Mouse (Mus musculus): ENCODE data around the gene Fermt2. TPM values are rescaled to one million over a fixed set of nuclear protein-coding genes. Genes with fewer than 3 reads are reported as not detected.

Fermt2 gene
- total RNA-seq, 4 experiments from 2014 or later: 94.1 to 107 (median 101) TPM

DNA sequence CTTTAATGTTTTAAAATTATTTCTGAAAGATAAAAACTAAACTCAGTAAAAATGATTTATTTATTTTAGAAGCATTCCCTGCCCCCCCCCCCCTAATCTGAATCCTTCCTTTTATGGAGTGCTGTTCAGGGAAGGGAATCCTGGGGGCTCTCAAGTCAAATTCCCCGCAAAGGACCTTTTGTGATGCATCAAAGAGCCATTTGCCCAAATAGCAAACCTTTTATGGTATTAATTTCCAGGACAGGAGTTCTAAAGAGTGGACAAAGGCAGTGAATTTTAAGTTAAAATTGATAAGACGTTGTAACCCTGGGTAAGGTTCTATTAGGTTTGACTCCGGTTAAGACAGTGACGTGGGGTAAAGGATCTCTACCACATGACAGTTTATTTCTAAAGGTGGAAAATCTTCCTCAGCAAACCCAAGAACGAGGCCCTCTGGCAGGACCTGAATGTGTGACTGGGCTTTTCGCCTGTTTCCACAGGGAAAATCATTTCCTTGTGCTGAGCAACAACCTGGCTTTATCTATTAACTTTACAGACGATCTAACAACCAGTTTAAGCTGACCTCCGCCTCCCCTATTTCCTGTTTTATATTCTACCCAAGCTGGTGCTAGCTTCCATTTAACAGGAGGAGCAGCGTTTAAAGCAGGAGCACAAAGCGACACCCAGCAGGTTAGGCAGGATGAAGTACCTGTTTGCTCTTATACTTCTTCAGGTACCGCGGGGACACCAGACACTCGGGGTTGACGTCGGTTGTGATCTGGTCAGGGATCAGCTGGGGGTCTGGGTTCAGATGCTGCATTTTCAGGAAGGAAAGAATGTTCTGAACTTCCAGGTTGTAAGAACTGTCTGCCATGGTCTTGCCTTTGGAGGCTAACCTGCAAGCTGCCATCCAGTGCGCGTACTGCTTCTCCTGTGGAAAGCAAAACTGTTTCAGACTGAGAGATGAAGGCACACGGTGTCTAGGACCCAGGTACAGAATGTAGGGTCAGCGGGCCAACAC, 65.6 kb downstream of the Fermt2 start:
- no peak for DNase-seq (ENCODE audit: low spot score in 2 of 2)

DNA sequence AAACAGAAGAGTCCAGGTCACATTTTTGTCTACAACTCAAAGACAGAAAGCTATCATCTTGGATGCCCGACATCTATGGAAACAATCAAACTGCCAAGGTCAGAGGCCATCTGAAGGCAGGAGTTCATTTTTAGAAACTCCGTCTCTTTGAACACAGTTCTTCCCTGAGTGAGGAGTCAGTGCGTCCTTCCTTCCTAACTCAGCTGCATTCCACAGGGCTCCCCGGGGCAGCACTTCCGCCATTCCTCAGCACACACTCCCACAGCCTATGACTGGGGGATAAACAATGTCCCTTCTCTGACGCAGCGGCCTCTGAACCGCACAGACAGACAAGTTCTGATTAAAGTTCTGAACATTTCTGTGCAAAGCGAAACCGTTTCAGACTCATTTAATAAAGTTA, 66.3 kb downstream of the Fermt2 start:
- DNase-seq (ENCODE audit: low spot score in 2 of 2): no peak

DNA sequence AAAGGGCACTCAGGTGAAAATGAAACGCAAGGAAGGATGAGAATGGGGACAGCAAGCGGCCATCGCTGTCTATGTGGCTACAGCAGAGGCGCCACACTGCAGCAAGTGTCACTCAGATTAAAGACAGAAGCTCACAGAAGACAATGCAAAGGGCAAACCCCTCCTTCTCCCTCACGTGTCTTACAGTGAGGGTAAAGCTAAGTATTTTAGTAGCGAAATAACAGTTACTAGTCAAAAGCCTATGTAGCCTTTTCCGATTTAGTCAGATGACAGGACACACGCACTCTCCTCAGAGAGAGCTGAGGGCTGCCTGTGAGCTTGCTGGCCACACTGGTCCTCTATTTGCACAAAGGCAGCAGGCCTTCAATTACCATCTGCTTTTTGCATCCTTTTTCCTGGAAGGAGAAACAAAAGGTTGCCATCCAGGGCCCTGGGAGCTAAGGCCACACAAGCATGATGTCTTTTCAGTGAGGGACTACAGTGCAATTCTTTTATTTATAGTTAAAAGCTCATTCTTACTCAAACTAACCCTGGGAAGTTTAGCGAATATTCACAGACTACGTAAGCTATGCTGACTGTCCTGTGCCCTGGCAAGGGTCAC, 66.9 kb downstream of the Fermt2 start:
- DNase-seq (ENCODE audit: low spot score in 2 of 2): no peak

DNA sequence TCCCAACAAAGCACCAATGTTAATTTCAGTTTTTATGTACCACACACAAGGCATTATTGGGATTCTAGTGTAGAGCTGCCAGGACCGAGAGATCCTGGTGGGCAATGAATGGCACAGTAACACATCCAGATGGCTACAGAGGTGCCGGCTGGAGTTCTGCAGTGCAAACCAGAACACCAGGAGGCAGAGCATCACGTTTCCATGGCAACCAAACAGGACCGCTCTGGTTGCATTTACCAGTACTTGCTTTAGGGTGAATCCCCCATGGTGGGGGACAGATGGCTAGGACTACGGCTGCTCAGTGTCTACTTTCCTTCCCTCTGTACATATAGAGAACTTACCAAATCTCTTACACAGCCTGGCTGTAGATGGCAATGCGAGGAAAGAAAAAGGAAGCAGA, 67.5 kb downstream of the Fermt2 start:
- DNase-seq (ENCODE audit: low spot score in 2 of 2): peak; percentile 52 to 56

DNA sequence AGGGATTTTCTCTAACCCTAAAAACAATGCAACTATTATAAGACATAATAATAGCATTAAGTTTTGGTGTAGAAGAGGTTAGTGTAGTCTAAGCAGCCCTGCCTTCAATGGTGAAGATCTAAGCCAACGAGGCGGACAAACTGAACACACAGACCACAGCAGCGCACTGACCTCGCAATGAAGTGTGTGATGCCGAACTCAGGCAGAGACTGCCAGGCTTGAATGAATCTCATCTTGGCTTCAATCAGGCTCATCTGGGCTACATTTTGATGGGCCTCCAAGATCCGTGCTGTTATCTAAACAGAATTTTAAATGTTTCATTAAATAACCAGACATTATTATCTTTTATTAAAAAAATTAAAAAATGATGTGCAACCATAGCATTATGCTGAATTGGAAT, 68.0 kb downstream of the Fermt2 start:
- no peak for DNase-seq (ENCODE audit: low spot score in 2 of 2)

DNA sequence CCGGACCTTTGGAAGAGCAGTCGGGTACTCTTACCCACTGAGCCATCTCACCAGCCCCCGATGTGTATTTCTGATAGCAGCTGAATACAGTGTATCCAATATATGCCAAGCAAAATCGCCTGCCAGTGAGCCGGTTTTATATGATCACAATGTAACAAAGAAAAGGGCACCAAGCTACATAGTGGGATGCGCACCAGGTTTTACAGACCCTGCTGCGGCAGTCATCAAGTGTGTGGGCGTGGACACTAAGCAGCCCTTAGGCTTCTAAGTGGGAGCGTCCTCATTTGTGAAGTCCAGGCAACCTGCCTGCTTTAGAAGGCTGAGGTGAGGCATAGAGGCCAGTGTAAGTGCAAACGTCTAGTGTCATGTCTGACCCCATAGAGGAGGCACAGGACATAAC, 69.4 kb downstream of the Fermt2 start:
- no peak for DNase-seq (ENCODE audit: low spot score in 2 of 2)

DNA sequence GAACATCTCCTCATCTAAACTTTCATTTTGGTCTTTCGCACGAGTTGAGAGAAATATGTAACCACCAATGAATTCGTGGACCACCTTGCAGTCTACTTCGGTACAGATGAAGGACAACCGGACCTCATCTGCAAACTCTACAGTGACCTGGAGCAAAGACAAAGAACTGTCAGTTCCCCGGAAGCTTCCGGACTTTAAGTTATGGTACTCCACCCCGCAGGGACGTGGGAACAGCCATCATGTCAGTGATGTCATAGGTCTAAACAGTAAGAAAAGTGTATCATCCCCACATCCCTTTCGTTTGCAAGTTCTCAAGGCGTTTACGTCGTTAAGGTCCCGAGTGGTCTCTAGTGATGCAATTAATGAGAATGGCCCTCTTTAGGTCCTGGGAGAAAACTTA, 70.0 kb downstream of the Fermt2 start:
- DNase-seq (ENCODE audit: low spot score in 2 of 2): no peak

DNA sequence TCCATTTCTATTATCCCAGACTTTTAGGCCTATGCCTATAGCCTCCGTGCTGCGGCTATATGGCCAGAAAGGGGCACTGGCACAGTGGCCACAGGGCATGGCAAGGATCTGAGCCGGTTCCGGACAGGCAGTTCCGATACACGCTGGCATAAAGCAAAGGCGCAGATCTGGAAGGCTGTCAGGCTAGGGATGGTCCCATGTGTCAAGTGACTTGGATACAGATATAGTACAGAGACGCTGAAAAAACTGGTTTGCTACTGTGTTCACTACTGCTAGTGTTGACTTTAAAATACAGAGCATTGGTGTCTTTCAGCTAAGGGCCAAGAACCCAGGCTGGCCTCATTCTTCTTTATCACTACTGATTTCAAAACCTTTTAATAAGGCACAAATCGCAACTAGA, 72.9 kb downstream of the Fermt2 start:
- DNase-seq (ENCODE audit: low spot score in 2 of 2): no peak

DNA sequence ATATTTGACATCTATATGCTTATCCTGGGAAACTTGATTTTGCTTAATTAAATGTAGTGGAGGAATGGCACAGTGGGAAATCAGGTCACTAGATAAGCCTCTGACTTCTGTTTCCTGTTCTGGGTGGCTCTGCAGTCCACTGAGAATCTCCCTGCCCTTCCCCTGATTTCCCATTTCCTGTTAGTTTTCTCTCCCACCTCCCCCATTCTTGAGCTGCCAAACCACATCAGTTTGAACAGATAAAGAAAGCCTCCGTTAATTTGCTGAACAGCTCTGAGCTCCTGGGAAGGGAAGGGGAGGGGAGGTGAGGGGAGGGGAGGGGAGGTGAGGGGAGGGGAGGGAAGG, 73.4 kb downstream of the Fermt2 start:
- DNase-seq (ENCODE audit: low spot score in 2 of 2): no peak

DNA sequence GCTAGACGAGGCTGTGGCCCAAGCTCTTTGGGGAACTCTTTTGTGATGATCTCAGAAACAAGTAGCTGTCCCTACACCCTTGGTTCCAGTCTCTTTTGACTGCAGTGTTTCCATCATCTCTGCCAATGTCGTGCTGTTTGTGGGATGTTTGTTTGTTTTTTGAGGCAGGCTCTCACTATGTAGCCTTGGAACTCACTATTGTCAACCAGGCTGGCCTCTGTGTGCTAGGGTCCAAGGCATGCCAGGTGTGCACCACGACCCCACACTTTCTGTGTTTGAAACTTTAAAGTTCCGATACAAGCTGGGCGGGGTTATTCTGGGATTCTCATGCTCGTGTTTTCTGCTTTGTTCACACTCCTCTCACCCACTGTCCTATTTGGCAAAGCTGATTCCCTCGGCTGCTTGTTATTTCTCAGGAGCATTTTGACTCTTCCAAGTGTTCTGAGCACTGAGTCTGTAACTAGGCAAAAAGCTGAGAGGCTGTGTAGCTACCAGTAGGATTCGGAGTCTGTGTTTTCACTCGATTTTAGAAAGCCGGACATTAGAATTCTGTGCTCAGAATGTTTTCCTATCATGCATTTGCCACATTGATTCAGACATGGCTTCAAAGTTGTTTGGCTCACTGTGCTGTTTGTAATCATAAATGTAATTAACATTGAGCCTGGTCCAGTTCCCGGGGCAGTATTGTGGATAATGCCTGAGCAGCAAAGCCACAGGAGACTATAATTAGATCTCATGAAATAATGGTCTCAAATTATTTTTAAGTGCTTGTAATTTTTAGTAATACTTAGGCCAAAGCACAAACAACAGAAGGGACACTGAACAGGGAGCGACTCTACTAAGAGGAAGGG, 74.0 kb downstream of the Fermt2 start:
- no peak for DNase-seq (ENCODE audit: low spot score in 2 of 2)

DNA sequence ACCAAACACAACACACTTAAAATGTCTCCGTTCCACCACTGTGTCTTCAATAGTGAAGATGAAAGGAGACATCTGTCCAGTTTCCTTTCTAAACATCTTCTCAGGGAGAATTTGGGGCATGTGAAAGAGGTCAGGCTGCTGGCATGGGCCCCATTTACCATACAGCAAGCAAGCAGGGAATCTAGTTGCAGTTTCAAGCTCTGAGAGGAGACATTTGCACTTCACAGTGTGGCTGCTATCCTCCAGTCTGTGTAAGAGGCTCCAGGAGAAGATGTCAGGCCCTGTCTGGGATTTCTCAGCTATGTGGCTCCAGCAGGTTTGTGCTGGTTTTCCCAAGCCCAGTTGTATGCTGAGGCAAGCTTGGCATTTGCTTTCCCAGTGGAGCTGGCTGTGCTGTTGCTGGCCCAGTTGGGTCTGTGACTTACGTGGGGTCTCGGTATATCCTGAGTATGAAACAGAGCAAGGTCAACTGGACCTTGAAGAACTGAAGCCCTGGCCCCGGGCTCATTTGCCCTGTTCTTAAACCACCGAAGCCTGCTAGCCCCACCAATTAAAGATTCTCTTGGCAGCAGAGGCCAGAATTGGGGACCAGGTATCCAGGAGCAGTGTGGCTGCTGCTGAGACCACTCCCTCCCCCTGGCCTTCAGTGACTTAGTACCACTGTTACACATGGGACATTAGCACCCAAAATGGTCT, 76.2 kb downstream of the Fermt2 start:
- no peak for DNase-seq (ENCODE audit: low spot score in 2 of 2)

DNA sequence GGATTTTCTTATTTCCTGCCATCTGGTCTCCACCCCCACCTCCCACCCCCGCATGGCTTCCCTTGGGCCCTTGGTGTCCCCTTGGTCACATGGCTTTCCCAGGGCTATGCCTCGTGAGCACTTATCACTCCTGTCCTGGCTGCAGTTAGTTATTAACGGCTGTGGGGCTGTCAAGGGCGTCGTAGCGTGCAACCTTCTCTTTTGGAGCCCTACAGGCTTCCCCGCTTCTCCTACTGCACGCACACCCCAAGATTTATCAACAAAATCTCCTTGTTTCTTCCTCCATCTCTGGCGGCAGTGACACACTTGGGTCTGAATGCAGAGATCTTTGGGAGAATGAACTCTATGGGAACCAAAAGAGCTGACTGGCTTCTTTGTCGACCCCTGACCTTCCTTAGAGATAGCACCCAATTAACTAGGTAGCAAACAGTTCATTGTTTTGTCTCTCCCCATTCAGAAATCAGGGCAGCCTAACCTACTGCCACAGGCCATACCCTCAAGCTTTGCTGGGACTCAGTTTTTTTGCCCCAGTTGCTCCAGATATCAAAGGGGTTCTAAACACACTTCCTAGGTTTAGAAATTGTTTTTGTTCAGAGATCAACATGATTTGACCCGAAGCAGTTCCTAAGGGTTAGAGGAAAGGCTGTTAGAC, 76.9 kb downstream of the Fermt2 start:
- no peak for DNase-seq (ENCODE audit: low spot score in 2 of 2)

DNA sequence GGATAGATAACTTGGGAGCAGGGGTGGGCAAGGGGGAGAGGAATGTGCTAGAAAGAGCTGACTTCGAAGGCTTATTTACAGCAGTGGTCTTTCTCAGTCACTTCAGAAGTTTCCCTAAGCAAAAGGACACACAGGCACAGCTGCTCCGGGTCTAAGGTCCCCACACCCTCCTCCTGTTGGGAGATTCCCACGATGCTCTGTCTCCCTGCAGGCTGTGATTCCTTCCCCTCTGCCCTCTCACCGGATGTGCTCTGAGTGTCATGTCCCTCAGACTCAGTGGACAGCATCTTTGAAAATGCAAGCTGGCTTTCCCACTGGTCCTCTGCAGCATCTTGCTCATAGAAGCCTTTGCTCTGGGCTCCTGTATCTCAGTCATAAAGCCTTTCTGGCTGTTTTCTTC, 77.8 kb downstream of the Fermt2 start:
- DNase-seq (ENCODE audit: low spot score in 2 of 2): no peak

DNA sequence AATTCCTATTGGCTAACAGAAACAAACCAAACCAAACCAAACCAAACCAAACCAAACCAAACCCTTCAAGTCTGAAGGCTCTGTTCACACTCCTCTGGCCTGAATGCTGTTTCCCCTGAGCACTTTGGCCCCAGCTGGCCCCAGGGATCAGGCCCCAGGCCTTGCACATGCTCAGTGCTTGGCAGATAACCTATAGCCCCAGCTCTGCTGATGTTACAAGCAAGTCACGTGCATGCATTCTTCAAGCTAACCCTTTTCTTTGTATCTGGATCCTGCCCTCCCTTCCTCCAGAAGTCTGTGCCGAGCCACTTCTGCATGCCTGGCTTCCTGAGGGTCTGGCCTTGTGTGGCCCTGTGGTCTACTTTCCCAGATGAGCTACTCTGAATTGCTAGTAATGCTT, 78.8 kb downstream of the Fermt2 start:
- no peak for DNase-seq (ENCODE audit: low spot score in 2 of 2)

DNA sequence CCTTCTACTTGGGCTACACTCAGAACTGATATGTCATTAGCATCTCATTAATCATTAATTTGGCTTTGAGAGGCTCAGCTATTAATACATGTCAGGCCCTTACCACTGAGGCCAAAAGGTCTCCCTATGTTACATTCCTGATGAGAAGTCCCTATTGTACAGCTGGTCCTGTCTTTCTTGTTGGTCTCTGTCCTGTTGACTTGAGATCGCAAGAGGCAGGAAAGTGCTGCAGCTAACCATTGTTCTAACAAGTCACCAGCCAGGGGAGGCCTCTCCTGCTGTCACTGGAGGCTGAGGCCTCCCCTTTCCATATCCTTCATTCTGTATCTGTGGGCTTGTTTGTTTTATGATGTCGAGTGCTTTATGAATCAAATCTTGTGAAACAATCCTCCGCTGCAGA, 83.1 kb downstream of the Fermt2 start:
- DNase-seq (ENCODE audit: low spot score in 2 of 2): no peak

DNA sequence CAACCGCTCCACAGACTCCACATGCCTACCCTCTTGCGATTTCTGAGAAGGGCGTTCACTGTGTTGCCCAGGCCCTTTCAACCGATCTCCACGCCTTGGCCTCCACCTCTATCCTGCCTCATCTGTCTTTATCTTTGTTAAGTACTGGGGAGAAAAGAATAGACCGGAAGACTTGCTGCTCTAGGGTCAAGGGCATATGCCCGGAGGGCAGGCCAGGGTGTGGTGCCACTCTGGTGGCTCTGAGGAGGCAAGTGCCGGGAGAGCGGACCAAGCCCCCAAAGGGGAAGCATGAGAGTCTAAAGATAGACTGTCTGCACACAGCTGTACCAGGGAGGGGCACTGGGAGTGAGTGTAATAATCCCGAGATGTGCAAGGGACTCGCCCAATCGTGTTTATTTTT, 84.5 kb downstream of the Fermt2 start:
- DNase-seq (ENCODE audit: low spot score in 2 of 2): no peak

DNA sequence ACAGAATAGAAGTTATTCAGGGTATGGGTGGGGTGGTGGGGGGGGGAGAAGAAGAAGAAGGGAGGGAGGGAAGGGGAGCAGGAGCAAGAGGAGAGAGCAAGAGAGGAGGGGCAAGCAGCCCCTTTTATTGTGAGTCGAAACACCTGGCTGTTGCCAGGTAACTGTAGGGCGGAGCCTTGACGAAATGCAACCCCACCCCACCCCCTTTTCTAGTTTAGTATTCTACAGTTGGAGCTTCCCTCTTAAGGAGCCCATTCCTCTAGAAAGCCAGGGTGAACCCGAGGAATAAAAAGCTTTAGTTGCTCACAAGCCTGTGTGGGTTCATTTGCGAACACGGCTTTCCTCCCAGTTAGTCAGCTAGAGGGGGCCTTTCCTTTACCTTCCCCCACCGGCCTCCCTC, 85.0 kb downstream of the Fermt2 start:
- no peak for DNase-seq (ENCODE audit: low spot score in 2 of 2)

DNA sequence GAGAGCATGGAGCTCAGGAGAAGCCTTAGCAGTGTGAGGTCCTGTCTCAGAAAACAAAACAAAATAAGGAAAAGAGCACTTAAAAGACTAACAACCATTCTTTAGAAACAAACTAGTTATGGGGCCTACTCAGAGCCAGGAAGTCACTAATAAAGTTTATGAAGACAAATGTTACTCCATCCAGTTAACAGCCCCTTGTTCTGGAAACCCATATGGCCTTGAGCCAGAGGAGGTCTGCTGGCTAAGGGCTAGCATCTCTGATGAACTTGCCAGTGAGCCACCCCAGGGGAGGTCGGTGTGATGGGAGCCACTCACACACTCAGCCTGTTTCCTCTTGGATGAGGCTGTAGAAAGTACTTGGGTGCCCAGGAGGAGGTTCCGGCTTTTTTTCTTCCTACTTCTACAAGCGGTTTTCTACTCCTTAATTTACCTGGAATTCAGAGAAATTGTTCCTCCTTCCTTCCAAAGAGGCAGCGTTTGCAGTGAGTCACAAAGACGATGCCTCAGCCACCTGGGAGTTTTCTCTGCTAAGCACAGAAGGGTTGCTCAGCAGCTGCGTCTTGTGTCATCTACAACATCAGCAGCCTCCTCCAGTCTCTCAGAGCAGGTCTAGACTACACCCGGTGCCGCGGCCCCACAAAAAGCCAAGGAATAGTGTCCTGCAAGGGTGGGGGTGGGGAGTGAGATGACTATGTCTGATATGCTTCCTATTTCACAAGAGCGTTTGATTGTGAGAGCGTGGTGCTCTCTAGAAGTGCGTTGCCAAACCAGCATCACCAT, 86.9 kb downstream of the Fermt2 start:
- DNase-seq (ENCODE audit: low spot score in 2 of 2): no peak

DNA sequence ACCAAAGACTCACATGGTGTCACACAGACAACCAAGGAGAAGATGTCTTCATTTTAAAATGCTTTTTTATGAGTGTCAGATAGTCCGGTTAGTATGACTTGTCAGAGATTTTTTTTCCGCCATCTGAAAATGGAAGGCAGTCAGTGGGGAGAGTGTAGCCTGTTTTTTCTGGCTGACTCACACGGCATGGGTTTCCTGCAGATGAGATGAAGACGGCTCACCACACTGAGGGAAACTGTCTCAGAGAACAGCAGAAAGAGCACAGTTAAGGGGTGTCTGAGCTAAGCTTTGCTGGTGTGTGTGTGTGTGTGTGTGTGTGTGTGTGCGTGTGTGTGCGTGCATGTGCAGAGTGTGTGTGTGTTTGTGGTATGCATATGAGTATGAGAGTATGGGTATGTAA, 88.6 kb downstream of the Fermt2 start:
- DNase-seq (ENCODE audit: low spot score in 2 of 2): no peak

DNA sequence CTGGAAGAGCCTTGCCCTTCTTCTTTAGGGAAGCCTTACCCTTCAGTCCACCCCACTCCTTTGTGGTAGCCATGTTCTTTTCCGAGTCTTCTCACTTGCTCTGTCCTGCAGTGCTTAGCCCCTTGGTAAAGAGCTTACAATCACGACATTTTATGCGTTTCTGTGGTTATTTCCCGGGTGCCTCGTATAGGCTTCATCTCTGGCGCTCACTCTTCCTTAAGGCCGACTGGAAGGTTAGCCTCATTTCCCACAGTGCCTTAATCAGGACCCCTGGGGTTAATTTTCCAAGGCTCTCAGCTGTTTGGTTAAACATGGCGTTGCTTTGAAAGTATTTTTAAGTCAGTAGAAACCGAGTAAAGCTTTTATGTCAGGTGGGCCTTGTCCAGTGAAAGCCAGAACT, 90.5 kb downstream of the Fermt2 start:
- DNase-seq (ENCODE audit: low spot score in 2 of 2): no peak

All from layer of hippocampus, adult 8-10 months (tissue).